Mouse (Mus musculus): ENCODE data around the gene Fgfr2. TPM values are rescaled to one million over a fixed set of nuclear protein-coding genes. Genes with fewer than 3 reads are reported as not detected.

The Fgfr2 gene
- polyA plus RNA-seq, 1 experiment: 0.17 TPM

DNA sequence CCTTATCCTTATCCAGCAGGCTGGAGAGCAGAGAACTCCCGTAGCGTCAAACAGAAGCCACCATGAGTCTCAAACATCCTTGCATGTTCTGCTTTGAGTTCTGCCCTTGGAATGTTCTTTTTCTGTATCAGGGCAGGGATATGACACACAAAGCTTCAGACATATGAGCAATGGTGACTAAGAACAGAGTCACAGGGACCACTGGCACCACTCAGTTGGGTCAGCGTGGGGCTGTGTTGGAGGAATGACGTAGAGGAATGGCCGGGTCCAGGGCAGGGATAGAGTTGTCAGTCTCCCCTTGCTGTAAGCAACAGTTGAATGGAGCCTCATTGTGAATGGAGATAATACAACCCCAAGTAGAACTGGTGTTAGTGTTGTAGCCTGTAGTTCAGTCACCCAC is 9.6 kb upstream of the Fgfr2 start:
- no peak for TF ChIP-seq MYOD1 (IDR thresholded peaks at IDR 0.05; ENCODE audit: control insufficient read depth in 1 of 3, insufficient read length in 2 of 3, low read depth in 2 of 3)
- TF ChIP-seq POLR2A (IDR thresholded peaks at IDR 0.05; ENCODE audit: insufficient read length, low read depth): no peak
- no peaks in the 10 kb centered on the region for H3K27me3 ChIP-seq (ENCODE audit: control insufficient read depth, insufficient read depth, insufficient read length)
- H3K79me2 ChIP-seq (ENCODE audit: control insufficient read depth, insufficient read depth): no peaks in the 10 kb centered on the region
- no peak overlapping the region for H3K4me3 ChIP-seq
- H3K4me2 ChIP-seq (ENCODE audit: low read depth): peak overlapping the region; percentile 12
- H3K36me3 ChIP-seq (ENCODE audit: control insufficient read depth, insufficient read depth): no peaks in the 10 kb centered on the region
- H3ac ChIP-seq (ENCODE audit: control insufficient read depth, insufficient read length): no peak overlapping the region

- no peak for TF ChIP-seq POLR2AphosphoS2 (IDR thresholded peaks at IDR 0.05; ENCODE audit: insufficient read length, low read depth)
- TF ChIP-seq REST (IDR thresholded peaks at IDR 0.05; ENCODE audit: insufficient read depth, insufficient read length): no peak
- no peak for TF ChIP-seq SRF (IDR thresholded peaks at IDR 0.05; ENCODE audit: control insufficient read depth, insufficient read length, low read depth)
- TF ChIP-seq CEBPB (IDR thresholded peaks at IDR 0.05; ENCODE audit: insufficient read depth, poor library complexity, severe bottlenecking): no peak
- TF ChIP-seq MYOD1 (IDR thresholded peaks at IDR 0.05; ENCODE audit: control insufficient read depth in 1 of 3, insufficient read length in 2 of 3, low read depth in 2 of 3): no peak
- TF ChIP-seq TCF12 (IDR thresholded peaks at IDR 0.05; ENCODE audit: insufficient read depth, poor library complexity, severe bottlenecking): no peak
- TF ChIP-seq TCF3 (IDR thresholded peaks at IDR 0.05; ENCODE audit: insufficient read length, low read depth): no peak
- TF ChIP-seq MAX (IDR thresholded peaks at IDR 0.05; ENCODE audit: low read depth): no peak
- no peak for TF ChIP-seq MYOG (IDR thresholded peaks at IDR 0.05; ENCODE audit: control insufficient read depth in 1 of 3, insufficient read depth in 1 of 3, insufficient read length in 2 of 3, low read depth in 2 of 3)
- no peak for TF ChIP-seq USF1 (IDR thresholded peaks at IDR 0.05; ENCODE audit: low read depth)
- no peak for TF ChIP-seq POLR2A (IDR thresholded peaks at IDR 0.05; ENCODE audit: insufficient read length, low read depth)
- TF ChIP-seq E2F4 (IDR thresholded peaks at IDR 0.05; ENCODE audit: insufficient read depth): no peak
- Histone ChIP-seq H3K4me3 (peak overlapping the region; percentile 45), H3ac (ENCODE audit: control insufficient read depth, insufficient read length) (peak overlapping the region; percentile 86), H3K27me3 (ENCODE audit: control insufficient read depth, insufficient read depth, insufficient read length) (no peaks in the 10 kb centered on the region), H3K4me2 (ENCODE audit: low read depth) (peak overlapping the region; percentile 86), H3K79me2 (ENCODE audit: control insufficient read depth, insufficient read depth) (peaks cover 17% of the 10 kb centered on the region), H3K36me3 (ENCODE audit: control insufficient read depth, insufficient read depth) (no peaks in the 10 kb centered on the region)
These were observed 1.7 kb upstream of the Fgfr2 start for GRCm38 (mm10) chr7:133124701-133125485.

GRCm38 (mm10) chr7:133123999-133124700 is 1.0 kb upstream of the Fgfr2 start, which contains the start of gene Ctbp2:
Gene Ctbp2, minus strand, starts transcription at chr7:133124354.
- Histone ChIP-seq H3ac (ENCODE audit: control insufficient read depth, insufficient read length) (peak within 1 kb of the TSS; percentile 86), H3K79me2 (ENCODE audit: control insufficient read depth, insufficient read depth) (peaks cover 24% of the 10 kb centered on the region), H3K4me3 (peak within 1 kb of the TSS; percentile 45), H3K27me3 (ENCODE audit: control insufficient read depth, insufficient read depth, insufficient read length) (no peaks in the 10 kb centered on the region), H3K4me2 (ENCODE audit: low read depth) (peak within 1 kb of the TSS; percentile 86), H3K36me3 (ENCODE audit: control insufficient read depth, insufficient read depth) (no peaks in the 10 kb centered on the region)
- TF ChIP-seq E2F4 (IDR thresholded peaks at IDR 0.05; ENCODE audit: insufficient read depth) (no peak), POLR2AphosphoS2 (IDR thresholded peaks at IDR 0.05; ENCODE audit: insufficient read length, low read depth) (no peak), POLR2A (IDR thresholded peaks at IDR 0.05; ENCODE audit: insufficient read length, low read depth) (peak; percentile 31), MYOG (IDR thresholded peaks at IDR 0.05; ENCODE audit: control insufficient read depth in 1 of 3, insufficient read depth in 1 of 3, insufficient read length in 2 of 3, low read depth in 2 of 3) (peak in 1 of 3 experiments; percentile 31)

- Histone ChIP-seq H3ac (ENCODE audit: control insufficient read depth, insufficient read length) (peak overlapping the region; percentile 86), H3K27me3 (ENCODE audit: control insufficient read depth, insufficient read depth, insufficient read length) (no peaks in the 10 kb centered on the region), H3K4me3 (peak overlapping the region; percentile 45), H3K79me2 (ENCODE audit: control insufficient read depth, insufficient read depth) (peaks cover 40% of the 10 kb centered on the region), H3K4me2 (ENCODE audit: low read depth) (peak overlapping the region; percentile 3), H3K36me3 (ENCODE audit: control insufficient read depth, insufficient read depth) (no peaks in the 10 kb centered on the region)
- no peak for TF ChIP-seq MYOG (IDR thresholded peaks at IDR 0.05; ENCODE audit: control insufficient read depth in 1 of 3, insufficient read depth in 1 of 3, insufficient read length in 2 of 3, low read depth in 2 of 3)
- peak in 1 of 3 experiments; percentile 13 for TF ChIP-seq MYOD1 (IDR thresholded peaks at IDR 0.05; ENCODE audit: control insufficient read depth in 1 of 3, insufficient read length in 2 of 3, low read depth in 2 of 3)
- TF ChIP-seq TCF12 (IDR thresholded peaks at IDR 0.05; ENCODE audit: insufficient read depth, poor library complexity, severe bottlenecking): no peak
- TF ChIP-seq MAX (IDR thresholded peaks at IDR 0.05; ENCODE audit: low read depth): no peak
- TF ChIP-seq SRF (IDR thresholded peaks at IDR 0.05; ENCODE audit: control insufficient read depth, insufficient read length, low read depth): no peak
- no peak for TF ChIP-seq TCF3 (IDR thresholded peaks at IDR 0.05; ENCODE audit: insufficient read length, low read depth)
- TF ChIP-seq E2F4 (IDR thresholded peaks at IDR 0.05; ENCODE audit: insufficient read depth): no peak
- no peak for TF ChIP-seq REST (IDR thresholded peaks at IDR 0.05; ENCODE audit: insufficient read depth, insufficient read length)
- peak; percentile 22 for TF ChIP-seq POLR2AphosphoS2 (IDR thresholded peaks at IDR 0.05; ENCODE audit: insufficient read length, low read depth)
- no peak for TF ChIP-seq USF1 (IDR thresholded peaks at IDR 0.05; ENCODE audit: low read depth)
- peak; percentile 40 for TF ChIP-seq POLR2A (IDR thresholded peaks at IDR 0.05; ENCODE audit: insufficient read length, low read depth)
- no peak for TF ChIP-seq CEBPB (IDR thresholded peaks at IDR 0.05; ENCODE audit: insufficient read depth, poor library complexity, severe bottlenecking)
These were observed 539 bp downstream of the Fgfr2 start for GRCm38 (mm10) chr7:133122379-133123243.
